Mouse (Mus musculus): ENCODE results near the gene Lysmd2. TPM values are rescaled to one million over a fixed set of nuclear protein-coding genes. Genes with fewer than 3 reads are reported as not detected.

The Lysmd2 gene
- polyA plus RNA-seq, 1 experiment from 2014 or later = 30.0 TPM

GRCm38 (mm10) chr9:75683426-75684191, 58.1 kb downstream of the Lysmd2 start, which contains the start of gene Scg3:
Scg3 (minus strand) TSS chr9:75684056.
- H3K4me3 ChIP-seq (ENCODE audit: low read depth, low read length) = peak within 1 kb of the TSS; percentile 5; the same call in 1 of the 2 replicates
- ATAC-seq (ENCODE audit: insufficient read depth) = peak; percentile 96
- WGBS = 9% methylated on average over 42 of the region's 42 CpGs

GRCm38 (mm10) chr9:75684292-75684691, 58.8 kb downstream of the Lysmd2 start:
- TF ChIP-seq CTCF (IDR thresholded peaks at IDR 0.05; ENCODE audit: low read depth) = no peak
- Histone ChIP-seq H3K4me1 (ENCODE audit: insufficient read depth) (no peaks in the 10 kb centered on the region), H3K27ac (ENCODE audit: low read depth) (no peak overlapping the region), H3K36me3 (ENCODE audit: insufficient read depth) (no peaks in the 10 kb centered on the region), H3K9me3 (ENCODE audit: low read depth, low read length) (no peaks in the 10 kb centered on the region), H3K27me3 (ENCODE audit: insufficient read depth, low read length) (no peaks in the 10 kb centered on the region), H3K4me2 (peak overlapping the region; percentile 59), H3K4me3 (ENCODE audit: low read depth, low read length) (peak overlapping the region; percentile 5; the same call in 1 of the 2 replicates), H3K9ac (no peak overlapping the region)
- ATAC-seq (ENCODE audit: insufficient read depth) (no peak), DNase-seq (no peak)
- WGBS = 60% methylated on average over 4 of the region's 4 CpGs

More at GRCm38 (mm10) chr9:75683426-75684191, 58.1 kb downstream of the Lysmd2 start, which contains the start of gene Scg3:
- Histone ChIP-seq H3K36me3 (ENCODE audit: insufficient read depth) (no peaks in the 10 kb centered on the region), H3K4me1 (ENCODE audit: insufficient read depth) (no peaks in the 10 kb centered on the region), H3K9me3 (ENCODE audit: low read depth, low read length) (no peaks in the 10 kb centered on the region), H3K4me2 (peak within 1 kb of the TSS; percentile 59), H3K9ac (no peak within 1 kb of the TSS), H3K27ac (ENCODE audit: low read depth) (no peak within 1 kb of the TSS), H3K27me3 (ENCODE audit: insufficient read depth, low read length) (no peaks in the 10 kb centered on the region)
- TF ChIP-seq CTCF (IDR thresholded peaks at IDR 0.05; ENCODE audit: low read depth) = no peak
- DNase-seq = peak; percentile 89

- WGBS = 72% methylated on average over 3 of the region's 3 CpGs
- H3K9me3 ChIP-seq (ENCODE audit: low read depth, low read length) = no peaks in the 10 kb centered on the region
- no peak overlapping the region for H3K4me3 ChIP-seq (ENCODE audit: low read depth, low read length)
- no peaks in the 10 kb centered on the region for H3K27me3 ChIP-seq (ENCODE audit: insufficient read depth, low read length)
- ATAC-seq (ENCODE audit: insufficient read depth) (no peak), DNase-seq (no peak)
- H3K9ac ChIP-seq = no peak overlapping the region
- H3K4me1 ChIP-seq (ENCODE audit: insufficient read depth) = no peaks in the 10 kb centered on the region
- H3K27ac ChIP-seq (ENCODE audit: low read depth) = no peak overlapping the region
- no peaks in the 10 kb centered on the region for H3K36me3 ChIP-seq (ENCODE audit: insufficient read depth)
- no peak overlapping the region for H3K4me2 ChIP-seq
- no peak for TF ChIP-seq CTCF (IDR thresholded peaks at IDR 0.05; ENCODE audit: low read depth)
Measured at GRCm38 (mm10) chr9:75684772-75685171, 59.2 kb downstream of the Lysmd2 start.

Other genes with a start within 250 kb of the Lysmd2 start
- gene Mapk6, start 215.7 kb upstream of the Lysmd2 start, polyA plus RNA-seq (2014; fragmentation: Nextera tagmentation; extraction: Ambion mirVana) = 63.7 and 67.3 TPM in 2 replicates
- 39.5 and 39.7 TPM in 2 replicates for gene Leo1, start 184.2 kb upstream of the Lysmd2 start, polyA plus RNA-seq (2014; fragmentation: Nextera tagmentation; extraction: Ambion mirVana)
- 131 TPM in 2 replicates for gene Tmod3, start 66.1 kb upstream of the Lysmd2 start, polyA plus RNA-seq (2014; fragmentation: Nextera tagmentation; extraction: Ambion mirVana)
- gene Tmod2, start 14.4 kb upstream of the Lysmd2 start, polyA plus RNA-seq (2014; fragmentation: Nextera tagmentation; extraction: Ambion mirVana) = 8.0 and 9.5 TPM in 2 replicates
- gene Scg3, start 58.3 kb downstream of the Lysmd2 start, polyA plus RNA-seq (2014; fragmentation: Nextera tagmentation; extraction: Ambion mirVana) = 0.39 and 0.53 TPM in 2 replicates
- gene Bmp5, start 149.6 kb downstream of the Lysmd2 start, polyA plus RNA-seq (2014; fragmentation: Nextera tagmentation; extraction: Ambion mirVana) = 37.6 and 39.0 TPM in 2 replicates

All from lung, embryonic 14.5 days (tissue).